Mouse (Mus musculus): ENCODE measurements at regions not wholly inside any gene's neighbourhood (a gene's known extent, or its start where the extent isn't known, plus 50 kb on each side); places are given as distances from the start of the nearest gene placed in this dataset.

- intact Hi-C loops (cut with DNase I): no loop called here
- no peak for DNase-seq
These were observed 55.3 kb upstream of the Ccnd2 start for GRCm38 (mm10) chr6:127207308-127207707.

- intact Hi-C loops (cut with DNase I): no loop called here
- no peak for DNase-seq
These were observed 61.4 kb upstream of the Ccnd2 start for GRCm38 (mm10) chr6:127213355-127213754.

- DNase-seq: no peak
- intact Hi-C loops (cut with DNase I): no loop called here
These were observed 63.9 kb upstream of the Ccnd2 start for GRCm38 (mm10) chr6:127215915-127216314.

GRCm38 (mm10) chr6:127218634-127219445 lies 66.8 kb upstream of the Ccnd2 start:
- intact Hi-C loops (cut with DNase I): no loop called here
- DNase-seq: no peak

DNA sequence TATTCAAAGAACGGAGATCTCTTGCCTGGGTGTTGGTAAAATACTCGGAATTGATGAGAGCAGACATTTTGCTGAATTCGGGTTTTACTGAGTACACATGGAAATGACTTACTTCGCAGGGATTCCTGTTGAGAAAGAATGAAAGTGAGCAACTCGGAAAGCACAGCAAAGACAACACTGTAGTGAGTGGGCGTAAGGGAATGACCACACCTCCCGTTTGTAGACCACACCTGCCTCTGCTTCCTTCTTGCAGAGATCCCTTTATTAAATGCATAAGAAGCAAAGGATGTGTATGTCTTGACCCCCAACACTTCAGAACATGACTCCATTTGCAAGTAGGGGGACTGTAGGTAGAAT lies 67.4 kb upstream of the Ccnd2 start:
- no peak for DNase-seq
- intact Hi-C loops (cut with DNase I): no loop called here

DNA sequence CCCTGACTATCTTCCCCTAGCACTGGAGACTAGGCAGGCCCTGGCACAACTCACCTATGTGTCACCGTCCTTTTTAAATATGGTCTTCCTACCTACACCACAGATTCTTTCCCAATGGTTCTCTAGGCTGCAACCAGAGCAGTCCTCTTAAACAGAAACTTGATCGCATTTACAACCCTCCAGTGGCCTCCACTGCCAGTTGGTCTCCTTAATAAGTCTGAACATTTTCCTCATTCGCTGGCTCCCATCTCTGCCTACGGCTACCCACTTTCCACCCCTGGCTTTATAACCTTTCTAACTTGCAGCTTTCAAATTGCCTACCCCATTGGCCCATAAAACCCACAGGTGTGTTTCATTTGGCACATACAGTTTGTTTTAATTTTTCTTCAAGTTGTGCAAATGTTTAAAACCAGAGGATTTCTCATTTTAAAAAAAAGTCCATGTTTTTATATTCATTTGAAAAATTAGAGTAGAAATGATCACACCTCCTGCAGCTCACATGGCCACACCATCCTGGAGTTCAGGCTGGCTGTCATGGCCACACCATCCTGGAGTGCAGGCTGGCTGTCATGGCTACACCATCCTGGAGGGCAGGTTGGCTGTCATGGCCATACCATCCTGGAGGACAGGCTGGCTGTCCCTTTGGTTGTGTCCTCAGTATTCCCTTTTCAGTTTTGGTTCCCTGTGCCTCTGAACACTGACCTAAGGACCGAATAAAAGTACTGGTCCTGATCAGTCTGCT lies 74.4 kb upstream of the Ccnd2 start:
- intact Hi-C loops (cut with DNase I): no loop called here
- DNase-seq: no peak

GRCm38 (mm10) chr6:127236510-127237109 lies 84.6 kb upstream of the Ccnd2 start:
- DNase-seq: no peak
- intact Hi-C loops (cut with DNase I): loop anchor here (1.0 kb wide), 1 partner anchor 9 kb away; no protein-coding TSS in a partner anchor

DNA sequence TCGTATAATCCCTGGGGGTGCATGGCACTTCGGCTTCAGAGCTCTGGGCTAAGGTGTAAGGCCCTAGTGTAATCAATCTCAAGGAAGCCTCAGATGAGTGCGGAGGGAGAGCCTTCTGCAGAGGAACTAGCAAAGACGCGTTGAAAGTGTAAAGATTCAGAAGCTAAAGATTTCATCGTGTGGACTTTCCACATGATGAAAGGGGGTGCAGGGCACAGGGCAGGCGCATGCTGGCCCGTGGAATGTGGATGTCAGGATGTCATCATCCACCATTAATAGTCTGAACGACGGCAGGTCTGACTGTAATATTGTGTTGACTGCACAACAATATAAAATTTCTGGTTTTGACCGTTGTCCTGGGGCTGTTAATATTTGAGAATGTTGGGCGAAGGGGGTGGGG lies 85.2 kb upstream of the Ccnd2 start:
- intact Hi-C loops (cut with DNase I): no loop called here
- DNase-seq: no peak

DNA sequence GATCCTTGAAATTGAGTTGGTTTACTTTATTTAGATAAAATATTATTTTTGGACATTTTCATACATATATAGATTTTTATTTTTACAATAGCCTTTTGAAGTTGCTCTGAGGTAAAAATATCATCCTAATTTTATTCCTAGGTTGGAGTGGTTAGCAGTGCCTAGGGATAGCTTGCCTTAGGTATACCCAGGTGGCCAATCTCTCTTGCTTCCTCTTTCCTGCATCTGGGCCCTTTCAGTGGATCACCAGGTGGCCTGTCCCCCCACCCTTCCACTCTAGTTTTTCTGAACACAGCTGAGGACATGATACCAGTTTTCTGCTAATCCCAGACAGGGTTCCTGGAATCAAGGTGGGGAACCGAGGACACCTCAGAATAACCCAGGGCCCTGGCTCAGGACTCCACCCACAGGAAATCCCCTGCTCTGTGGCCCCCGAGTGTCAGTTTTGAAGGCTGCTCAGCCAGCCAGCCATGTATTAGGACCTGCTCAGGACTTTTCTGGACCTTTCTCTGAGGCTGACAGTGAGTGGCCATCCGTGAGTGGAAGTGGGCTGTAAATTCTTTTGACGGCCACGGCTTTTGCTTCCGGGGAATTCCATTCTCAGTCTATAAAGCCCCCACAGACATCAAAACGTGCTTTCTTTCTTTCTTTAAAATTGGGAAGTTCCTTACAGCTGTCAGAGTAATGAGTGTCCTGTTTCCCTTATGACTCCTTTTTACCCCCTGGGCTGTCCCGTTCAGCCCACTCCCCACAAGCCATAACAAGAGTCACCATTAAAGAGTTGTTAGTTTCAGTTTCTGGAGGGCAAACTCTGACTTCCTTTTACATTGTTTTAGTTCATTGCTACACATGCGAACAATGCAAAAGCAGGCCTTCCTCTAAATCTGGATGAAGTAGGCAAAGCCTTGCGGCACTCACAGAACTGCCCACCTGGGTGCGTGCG lies 87.8 kb upstream of the Ccnd2 start:
- intact Hi-C loops (cut with DNase I): no loop called here
- DNase-seq: no peak

DNA sequence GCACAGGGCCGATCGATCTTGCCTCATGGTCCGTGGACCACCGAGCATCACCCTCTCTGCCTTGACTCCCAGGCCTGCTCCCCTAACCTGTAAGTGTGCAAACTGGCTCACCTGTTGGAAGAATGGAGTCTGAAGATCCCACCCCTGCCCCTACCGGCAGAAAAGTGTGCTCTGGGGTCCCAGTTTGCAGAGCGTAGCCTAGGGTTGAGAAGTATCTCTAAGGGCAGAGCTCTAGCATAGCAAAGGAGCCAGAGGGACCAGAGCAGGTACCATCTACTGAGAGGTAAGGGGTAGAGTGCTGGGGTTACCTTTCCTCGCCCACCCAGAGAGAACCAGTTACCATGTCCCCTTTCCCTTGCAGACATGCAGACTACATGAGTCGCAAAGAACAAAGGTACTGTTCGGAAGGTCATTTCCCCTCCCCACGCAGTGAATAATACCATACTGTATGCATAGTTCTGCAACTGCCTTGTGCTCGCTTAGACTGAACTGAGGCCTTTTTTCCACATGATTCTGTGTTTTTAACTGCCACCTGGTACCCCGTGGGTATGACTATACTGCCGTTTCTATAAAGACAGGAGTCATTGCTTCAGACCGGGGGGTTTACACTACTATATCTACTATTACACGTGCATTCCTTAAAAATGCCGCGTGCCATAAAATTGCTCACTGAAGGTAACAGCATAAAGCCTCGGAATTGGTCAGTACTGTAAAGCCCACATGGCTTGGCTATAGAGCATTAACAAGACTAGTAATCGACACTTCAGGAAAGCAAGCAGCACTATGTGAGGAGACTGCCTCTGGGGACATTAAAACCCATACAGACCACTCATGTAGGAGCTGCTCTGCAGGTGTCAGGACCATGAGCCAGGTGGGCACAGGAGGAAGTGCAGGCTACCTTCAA lies 88.7 kb upstream of the Ccnd2 start:
- intact Hi-C loops (cut with DNase I): no loop called here
- no peak for DNase-seq

DNA sequence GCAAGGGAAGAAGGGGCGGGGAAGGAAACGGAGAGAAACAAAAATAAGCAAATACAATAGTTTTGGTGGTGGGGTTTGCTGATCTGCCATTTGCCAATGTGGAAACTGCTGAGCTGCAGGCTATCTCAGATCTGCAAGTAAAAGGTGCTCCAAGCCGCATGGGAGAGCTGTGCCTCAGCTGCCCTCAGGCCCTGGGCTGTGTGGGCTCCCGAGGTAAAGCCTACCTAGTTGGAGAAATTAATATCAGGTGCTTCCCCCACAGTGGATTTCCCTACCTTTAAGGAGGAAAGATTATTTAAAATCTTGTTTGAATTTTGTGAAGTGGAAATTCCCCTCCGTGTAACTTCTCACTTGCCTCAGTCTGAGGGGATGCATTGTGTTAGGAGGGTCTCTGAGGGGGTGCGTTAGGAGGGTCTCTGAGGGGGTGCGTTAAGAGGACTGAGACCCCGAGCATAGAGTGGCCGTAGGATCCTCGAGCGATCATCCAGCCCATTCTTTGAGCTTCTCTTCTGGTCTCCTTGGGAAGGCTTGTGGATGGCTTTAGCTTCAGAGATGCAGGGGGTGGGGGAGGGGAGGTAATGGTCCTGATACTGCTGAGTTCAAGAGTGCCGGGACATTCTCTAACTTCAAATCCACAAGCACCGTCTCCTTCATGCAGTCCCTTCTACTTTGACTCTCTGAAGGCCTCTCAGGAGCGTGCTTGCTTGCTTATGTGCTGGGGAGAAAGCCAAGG lies 89.9 kb upstream of the Ccnd2 start:
- intact Hi-C loops (cut with DNase I): no loop called here
- DNase-seq: no peak

DNA sequence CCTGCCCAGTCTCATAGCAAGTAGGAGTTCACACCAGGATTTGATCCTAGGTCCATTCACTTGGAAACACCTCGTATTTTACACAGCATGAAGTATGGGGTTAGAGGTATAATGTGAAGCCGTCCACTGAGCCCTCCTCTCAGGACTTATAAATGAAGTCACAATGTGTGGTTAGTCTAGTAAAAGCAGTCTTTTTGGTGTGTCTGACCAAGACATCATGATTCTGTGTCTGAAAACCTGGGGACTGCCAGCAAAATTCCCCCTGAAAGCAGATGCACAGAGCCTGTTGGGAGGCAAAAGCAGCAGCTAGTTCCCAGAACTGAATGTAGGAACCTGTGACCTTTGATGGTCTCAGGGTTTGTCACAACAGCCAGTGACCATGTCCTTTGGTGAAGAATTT lies 91.0 kb upstream of the Ccnd2 start:
- no peak for DNase-seq
- intact Hi-C loops (cut with DNase I): no loop called here

DNA sequence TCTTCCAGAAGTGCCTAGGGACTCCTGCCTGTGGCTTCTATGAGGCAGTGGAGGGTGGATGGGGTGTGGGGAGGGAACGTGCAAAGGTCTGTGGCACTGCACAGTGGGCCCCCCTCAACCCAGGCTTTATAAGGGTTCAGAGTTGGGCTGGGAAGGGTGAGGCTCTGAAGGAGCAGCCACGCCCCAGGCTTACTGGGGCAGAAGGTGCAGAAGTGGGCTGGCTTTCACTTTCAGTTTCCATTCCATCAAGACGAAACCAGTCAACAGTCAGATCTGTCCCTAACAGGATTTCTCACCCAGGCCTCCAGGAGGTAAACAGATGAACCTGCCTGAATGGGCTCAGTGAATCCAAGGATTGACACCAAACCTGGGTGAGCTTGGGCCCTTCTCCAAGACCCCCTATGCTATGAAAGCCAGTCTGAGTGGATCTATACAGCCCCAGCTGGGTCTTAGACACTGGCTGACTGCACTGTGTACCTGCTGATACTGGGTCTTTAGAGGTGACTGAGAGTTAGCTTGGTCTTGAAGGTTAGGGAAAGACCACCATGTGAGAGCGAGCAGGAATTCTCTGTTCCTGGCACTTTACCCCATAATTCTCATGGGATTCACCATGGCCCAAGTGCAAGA lies 93.9 kb upstream of the Ccnd2 start:
- intact Hi-C loops (cut with DNase I): no loop called here
- no peak for DNase-seq

GRCm38 (mm10) chr6:127246730-127247129 lies 94.7 kb upstream of the Ccnd2 start:
- intact Hi-C loops (cut with DNase I): no loop called here
- DNase-seq: no peak

DNA sequence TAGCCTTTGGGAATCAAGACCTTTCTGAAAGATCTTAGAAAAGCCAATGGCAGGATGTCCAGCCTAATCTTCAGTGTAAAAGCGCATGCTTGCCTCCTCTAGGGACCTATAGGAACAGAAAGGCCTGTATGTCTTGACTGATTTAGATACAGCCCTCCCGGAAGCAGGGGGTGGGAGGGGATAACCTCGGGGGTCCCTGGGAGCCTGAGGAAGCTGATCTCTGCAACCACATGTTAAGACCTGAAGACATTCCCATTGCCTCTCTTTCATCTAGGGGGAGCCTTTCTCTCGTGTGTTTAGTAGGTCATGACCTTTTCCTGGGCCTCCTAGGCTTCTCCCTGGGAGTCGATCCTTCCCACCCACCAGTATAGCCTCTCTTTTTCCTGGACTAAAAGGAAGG lies 95.3 kb upstream of the Ccnd2 start:
- intact Hi-C loops (cut with DNase I): no loop called here
- no peak for DNase-seq

DNA sequence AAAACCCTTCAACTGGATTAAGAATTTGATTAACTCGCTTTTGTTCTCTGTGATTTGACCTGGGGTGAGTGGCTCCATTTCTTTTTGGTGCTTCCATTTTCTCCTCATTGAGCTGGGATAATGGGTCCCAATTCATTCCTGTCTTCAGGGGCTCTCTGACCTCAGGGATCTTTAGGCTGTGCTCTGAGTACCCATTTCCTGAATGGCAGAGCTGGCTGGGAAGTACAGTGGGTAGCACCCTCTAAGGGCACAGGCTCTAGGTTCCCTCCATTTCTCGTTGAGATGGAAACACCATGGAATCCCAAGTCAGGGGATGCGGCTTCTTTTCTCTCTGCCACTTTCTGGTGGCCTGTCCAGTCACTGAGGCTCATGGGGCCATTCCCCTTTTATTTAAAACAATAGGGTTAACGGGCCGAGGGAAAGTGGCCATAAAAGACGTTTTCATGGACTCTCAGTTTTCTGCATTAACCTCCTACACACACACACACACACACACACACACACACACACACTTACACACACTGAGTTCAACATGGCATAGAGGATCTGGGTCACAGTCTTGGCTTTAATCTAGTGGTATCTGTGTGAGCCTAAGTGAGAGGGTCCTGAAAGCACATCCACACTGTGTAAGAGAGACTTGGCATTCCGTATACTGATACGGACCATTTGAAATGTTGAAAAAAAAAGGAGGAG lies 98.3 kb upstream of the Ccnd2 start:
- intact Hi-C loops (cut with DNase I): no loop called here
- no peak for DNase-seq

GRCm38 (mm10) chr6:127250874-127251670 lies 99.1 kb upstream of the Ccnd2 start:
- DNase-seq: no peak
- intact Hi-C loops (cut with DNase I): no loop called here

Data from heart, postnatal 14 days (tissue).